Mouse (Mus musculus) ES-E14 (cell line): ENCODE measurements at regions not wholly inside any gene's neighbourhood (a gene's known extent, or its start where the extent isn't known, plus 50 kb on each side); places are given as distances from the start of the nearest gene placed in this dataset.

ENCODE experiments used
- DNase-seq: peaks from one replicate; pipeline ENCODE4 v3.0.0-alpha.2; 2013; ENCODE audit warnings: low read depth, low spot score
- H3K27ac ChIP-seq: 2 replicates; pipeline ENCODE4 v1.5.1; 2012; ENCODE audit warnings: low read depth, mild to moderate bottlenecking, low read length, moderate library complexity, mixed read lengths; ENCODE audit not compliant: poor library complexity, insufficient read depth, severe bottlenecking
- H3K36me3 ChIP-seq: 2 replicates; pipeline ENCODE4 v1.6.1; 2012; ENCODE audit warnings: mild to moderate bottlenecking, low read length, moderate library complexity, mixed read lengths; ENCODE audit not compliant: control insufficient read depth, poor library complexity, insufficient read depth, severe bottlenecking
- H3K4me1 ChIP-seq, 2 experiments: fragments of 150-350 bp in 1 of 2; sonication (generic) in 1 of 2; 2 replicates each; pipeline ENCODE4 v1.6.1; 2012; ENCODE audit warnings: low read length in 2 of 2, mild to moderate bottlenecking in 1 of 2, mixed read lengths in 1 of 2; ENCODE audit not compliant: control insufficient read depth in 2 of 2, insufficient read depth in 2 of 2, poor library complexity in 1 of 2
- H3K4me3 ChIP-seq, 2 experiments: fragments of 150-350 bp in 1 of 2; sonication (generic) in 1 of 2; 2 replicates each; pipeline ENCODE4 v1.5.1; 2012; ENCODE audit warnings: low read length in 2 of 2, low read depth in 1 of 2, mild to moderate bottlenecking in 1 of 2, mixed read lengths in 1 of 2; ENCODE audit not compliant: insufficient read depth in 1 of 2, poor library complexity in 1 of 2, severe bottlenecking in 1 of 2
- H3K9ac ChIP-seq: 2 replicates; pipeline ENCODE4 v1.6.1; 2012; ENCODE audit warnings: low read depth, mild to moderate bottlenecking, low read length, mixed read lengths; ENCODE audit not compliant: poor library complexity, insufficient read depth, severe bottlenecking
- H3K9me3 ChIP-seq: fragments of 150-350 bp; sonication (generic); 2 replicates; pipeline ENCODE4 v1.6.1; 2012; ENCODE audit warnings: low read depth, mild to moderate bottlenecking, low read length; ENCODE audit not compliant: control insufficient read depth, insufficient read depth
- CHD2 ChIP-seq: IDR thresholded peaks from 2 replicates; pipeline ENCODE4 v1.6.1; 2014; ENCODE audit warnings: mild to moderate bottlenecking, low read depth, low read length, inconsistent platforms
- HCFC1 ChIP-seq: IDR thresholded peaks from 2 replicates; pipeline ENCODE4 v1.6.1; 2012; ENCODE audit warnings: low read length, inconsistent platforms, borderline replicate concordance; ENCODE audit not compliant: insufficient read depth
- MAFK ChIP-seq: IDR thresholded peaks from 2 replicates; pipeline ENCODE4 v1.6.1; 2014; ENCODE audit warnings: mild to moderate bottlenecking, low read depth, low read length, inconsistent platforms; ENCODE audit not compliant: insufficient read depth
- ZC3H11A ChIP-seq: IDR thresholded peaks from 2 replicates; pipeline ENCODE4 v1.6.1; 2012; ENCODE audit warnings: low read depth, mild to moderate bottlenecking, inconsistent platforms, low read length, borderline replicate concordance
- ZNF384 ChIP-seq: IDR thresholded peaks from 2 replicates; pipeline ENCODE4 v1.6.1; 2012; ENCODE audit warnings: low read depth, low read length, inconsistent platforms
- in situ Hi-C, 2 experiments: fragments of 600-800 bp; cut with MboI; formaldehyde crosslinking; loops; one replicate each; pipeline ENCODE4 v1.15.1; 2025; ENCODE audit warnings: low sequenced_read_pairs in 2 of 2, inconsistent platforms in 1 of 2; ENCODE audit not compliant: unreplicated experiment in 2 of 2

- TF ChIP-seq ZNF384 (no peak), MAFK (no peak), HCFC1 (no peak), CHD2 (no peak), ZC3H11A (no peak)
- H3K36me3 ChIP-seq = no peaks in the 10 kb centered on the region
- DNase-seq = no peak
- H3K27ac ChIP-seq = no peak overlapping the region
- H3K4me3 ChIP-seq = peak overlapping the region in 1 of 2 experiments; percentile 2; a peak in 1 of 4 replicates
- in situ Hi-C loops = loop anchor here in 1 of 2 experiments (10.0 kb wide), 1 partner anchor 340 kb away; the partner anchor contains the start of genes Hoxd3 and Hoxd4
- peaks cover 0 to 6% of the 10 kb centered on the region in 2 experiments; a peak in 1 of 4 replicates for H3K4me1 ChIP-seq
- no peaks in the 10 kb centered on the region for H3K9me3 ChIP-seq
- H3K9ac ChIP-seq = peak overlapping the region; percentile 40
Measured at GRCm38 (mm10) chr2:75054474-75055186, 229.0 kb downstream of the Mtx2 start.

- H3K36me3 ChIP-seq = no peaks in the 10 kb centered on the region
- in situ Hi-C loops = loop anchor here in 1 of 2 experiments (10.0 kb wide), 1 partner anchor 340 kb away; the partner anchor contains the start of genes Hoxd3 and Hoxd4
- no peaks in the 10 kb centered on the region for H3K9me3 ChIP-seq
- no peak overlapping the region for H3K4me3 ChIP-seq
- TF ChIP-seq CHD2 (peak; percentile 71), MAFK (no peak), ZC3H11A (peak; percentile 47; the same call in 1 of the 2 replicates)
- peak; percentile 49 for DNase-seq
- no peak overlapping the region for H3K27ac ChIP-seq
- H3K9ac ChIP-seq = no peak overlapping the region
- peaks cover 0 to 6% of the 10 kb centered on the region in 2 experiments; a peak in 1 of 4 replicates for H3K4me1 ChIP-seq
Measured at GRCm38 (mm10) chr2:75055187-75055543, 229.6 kb downstream of the Mtx2 start.

DNA sequence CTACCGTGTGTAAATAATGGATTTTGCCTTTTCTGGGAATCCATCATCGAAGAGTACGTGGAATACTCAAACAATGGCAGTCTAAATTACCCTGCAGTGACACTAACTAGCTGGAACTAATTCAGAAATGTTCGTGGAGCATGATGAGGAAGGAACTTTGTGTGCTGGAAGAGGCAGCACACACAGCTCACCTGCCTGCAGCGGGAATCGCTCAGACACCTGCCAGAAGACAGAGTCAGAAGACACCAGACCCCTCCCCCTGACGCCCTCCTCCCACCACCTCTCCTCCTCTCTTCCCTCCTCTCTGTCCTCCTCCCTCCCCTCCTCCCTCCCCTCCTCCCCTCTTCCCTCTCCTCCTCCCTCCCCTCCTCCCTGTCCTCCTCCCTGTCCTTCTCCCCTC, 235.4 kb downstream of the Mtx2 start:
- Histone ChIP-seq H3K36me3 (no peaks in the 10 kb centered on the region), H3K9me3 (no peaks in the 10 kb centered on the region), H3K4me3 (no peak overlapping the region), H3K4me1 (peaks cover 0 to 2% of the 10 kb centered on the region in 2 experiments; a peak in 1 of 4 replicates), H3K9ac (no peak overlapping the region), H3K27ac (no peak overlapping the region)
- in situ Hi-C loops = no loop called here
- TF ChIP-seq ZNF384 = no peak
- no peak for TF ChIP-seq HCFC1
- DNase-seq = no peak

DNA sequence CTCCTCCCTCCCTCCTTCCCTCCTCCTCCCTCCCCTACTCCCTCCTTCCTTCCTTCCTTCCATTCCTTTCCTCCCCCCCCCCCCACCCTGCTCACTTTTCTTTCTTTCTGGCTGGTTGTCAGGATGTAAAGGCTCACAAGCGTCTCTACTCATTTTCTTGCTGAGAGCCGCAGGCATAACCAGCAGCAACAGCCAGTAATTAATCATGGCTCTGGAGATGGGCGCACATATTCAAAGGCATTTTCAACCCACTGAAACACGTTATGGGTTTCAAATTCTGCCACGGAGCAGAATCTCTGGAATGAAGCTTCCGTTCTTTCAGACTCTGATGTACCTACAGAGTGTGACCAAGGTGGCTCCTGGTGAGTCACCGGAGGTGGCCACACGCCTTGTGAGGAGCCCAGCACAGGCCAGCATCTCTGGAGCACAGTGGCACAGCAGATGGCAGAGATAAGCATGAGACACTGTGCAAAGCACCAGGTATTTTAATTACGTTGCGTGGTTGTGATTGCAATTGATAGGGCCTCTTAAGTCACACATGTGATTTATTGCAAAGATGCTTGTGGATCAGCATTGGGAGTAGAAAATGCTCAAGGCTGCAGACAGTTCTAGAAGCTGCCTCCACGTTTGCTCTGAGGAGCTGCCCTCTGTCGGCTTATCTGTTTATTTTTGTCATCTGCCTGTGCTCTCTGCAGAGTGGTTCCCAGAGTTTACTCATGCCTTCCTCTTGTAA, 236.0 kb downstream of the Mtx2 start:
- no peak overlapping the region for H3K9ac ChIP-seq
- in situ Hi-C loops = no loop called here
- no peak overlapping the region for H3K27ac ChIP-seq
- no peaks in the 10 kb centered on the region for H3K9me3 ChIP-seq
- TF ChIP-seq MAFK (no peak), ZNF384 (no peak), ZC3H11A (no peak), CHD2 (no peak), HCFC1 (no peak)
- DNase-seq = no peak
- H3K4me1 ChIP-seq = peaks cover 0 to 2% of the 10 kb centered on the region in 2 experiments; a peak in 1 of 4 replicates
- no peaks in the 10 kb centered on the region for H3K36me3 ChIP-seq
- H3K4me3 ChIP-seq = no peak overlapping the region
